Mouse (Mus musculus) stomach, embryonic 14.5 days (tissue): ENCODE results near the gene Lhx8. TPM values are rescaled to one million over a fixed set of nuclear protein-coding genes. Genes with fewer than 3 reads are reported as not detected.

Experiments used
- ATAC-seq: fragments of 200-750 bp; cut with Nextera tagmentation; 2 replicates; pipeline ENCODE4 v1.8.0; 2017; ENCODE audit warnings: low read depth, moderate TSS enrichment; ENCODE audit not compliant: insufficient number of reproducible peaks, insufficient read depth, low FRiP score
- H3K27ac ChIP-seq: fragments of 300-500 bp; sonication (generic); 2 replicates; pipeline ENCODE4 v1.5.1; 2014; ENCODE audit warnings: mild to moderate bottlenecking, low read length, moderate library complexity, mixed read lengths
- H3K27me3 ChIP-seq: fragments of 300-500 bp; sonication (generic); 2 replicates; pipeline ENCODE4 v1.6.1; 2014; ENCODE audit warnings: low read length, control low read depth, mixed read lengths; ENCODE audit not compliant: control insufficient read depth, insufficient read depth
- H3K36me3 ChIP-seq: fragments of 300-500 bp; sonication (generic); 2 replicates; pipeline ENCODE4 v1.6.1; 2014; ENCODE audit warnings: mild to moderate bottlenecking, control low read depth, low read length, moderate library complexity, mixed read lengths; ENCODE audit not compliant: control insufficient read depth, insufficient read depth
- H3K4me1 ChIP-seq: fragments of 300-500 bp; sonication (generic); 2 replicates; pipeline ENCODE4 v1.6.1; 2014; ENCODE audit warnings: low read length, control low read depth, mixed read lengths; ENCODE audit not compliant: control insufficient read depth, insufficient read depth
- H3K4me2 ChIP-seq: fragments of 300-500 bp; sonication (generic); replicated peaks from 2 replicates; pipeline ENCODE4 v1.6.1; 2014; ENCODE audit warnings: low read depth, low read length, control low read depth
- H3K4me3 ChIP-seq: fragments of 300-500 bp; sonication (generic); 2 replicates; pipeline ENCODE4 v1.5.1; 2014; ENCODE audit warnings: low read depth, low read length, control low read depth
- H3K9ac ChIP-seq: fragments of 300-500 bp; sonication (generic); replicated peaks from 2 replicates; pipeline ENCODE4 v1.6.1; 2014; ENCODE audit warnings: low read depth, mild to moderate bottlenecking, control low read depth, low read length, moderate library complexity, mixed read lengths
- H3K9me3 ChIP-seq: fragments of 300-500 bp; sonication (generic); 2 replicates; pipeline ENCODE4 v1.6.1; 2016; ENCODE audit warnings: low read depth, low read length, control low read depth; ENCODE audit not compliant: control insufficient read depth
- WGBS: fragments of 180-500 bp; shearing (Covaris S2); extraction: QIAGEN DNeasy Blood & Tissue Kit; methylation state at CpG from one replicate; pipeline ENCODE4 v1.1.7; 2014; 5-methylcytosine and 5-hydroxymethylcytosine counted together
- polyA plus RNA-seq: library from polyadenylated mRNA; unstranded; fragments of >200 nt; fragmentation: Nextera tagmentation; extraction: Ambion mirVana; gene quantifications from 2 replicates; pipeline ENCODE4 v1.2.1, GENCODE M21; 2014

The Lhx8 gene
- polyA plus RNA-seq, 1 experiment from 2014 or later, result not detected

- Histone ChIP-seq H3K27ac (no peak overlapping the region), H3K27me3 (peaks cover 56% of the 10 kb centered on the region), H3K36me3 (no peaks in the 10 kb centered on the region), H3K4me3 (peak overlapping the region; percentile 24), H3K9ac (no peak overlapping the region), H3K4me2 (peak overlapping the region; percentile 51), H3K4me1 (0 out of 2 replicates have a peak, but pooled peaks cover 7% of the 10 kb centered on the region), H3K9me3 (no peaks in the 10 kb centered on the region)
- ATAC-seq, result no peak
- 1% methylated on average over 22 of the region's 22 CpGs for WGBS
Observed at GRCm38 (mm10) chr3:154328721-154329322, 1.6 kb downstream of the Lhx8 start.

GRCm38 (mm10) chr3:154327883-154328720 lies 2.4 kb downstream of the Lhx8 start:
- H3K9me3 ChIP-seq, result no peaks in the 10 kb centered on the region
- under 1% methylated on average over 62 of the region's 86 CpGs for WGBS
- H3K36me3 ChIP-seq, result no peaks in the 10 kb centered on the region
- H3K27ac ChIP-seq, result no peak overlapping the region
- peaks cover 55% of the 10 kb centered on the region for H3K27me3 ChIP-seq
- ATAC-seq, result peak; percentile 62
- H3K9ac ChIP-seq, result 0 out of 2 replicates have a peak overlapping the region, but pooled peaks have one; percentile 3
- H3K4me1 ChIP-seq, result 0 out of 2 replicates have a peak, but pooled peaks cover 7% of the 10 kb centered on the region
- H3K4me2 ChIP-seq, result peak overlapping the region; percentile 51
- H3K4me3 ChIP-seq, result peak overlapping the region; percentile 24

- Histone ChIP-seq H3K9ac (no peak overlapping the region), H3K4me2 (no peak overlapping the region), H3K27me3 (peaks cover 56% of the 10 kb centered on the region), H3K4me3 (no peak overlapping the region), H3K27ac (no peak overlapping the region), H3K4me1 (0 out of 2 replicates have a peak, but pooled peaks cover 7% of the 10 kb centered on the region), H3K36me3 (no peaks in the 10 kb centered on the region), H3K9me3 (no peaks in the 10 kb centered on the region)
- no peak for ATAC-seq
- 1% methylated on average over 13 of the region's 13 CpGs for WGBS
Observed at GRCm38 (mm10) chr3:154327110-154327882, 3.2 kb downstream of the Lhx8 start.

- H3K27me3 ChIP-seq, result peaks cover 35% of the 10 kb centered on the region
- no peak overlapping the region for H3K4me2 ChIP-seq
- no peaks in the 10 kb centered on the region for H3K4me1 ChIP-seq
- 60% methylated on average over 13 of the region's 13 CpGs for WGBS
- H3K36me3 ChIP-seq, result no peaks in the 10 kb centered on the region
- no peak for ATAC-seq
- no peak overlapping the region for H3K9ac ChIP-seq
- no peaks in the 10 kb centered on the region for H3K9me3 ChIP-seq
- no peak overlapping the region for H3K4me3 ChIP-seq
- H3K27ac ChIP-seq, result no peak overlapping the region
Observed at GRCm38 (mm10) chr3:154321921-154322574, 8.4 kb downstream of the Lhx8 start.

- WGBS, result 16% methylated on average over 5 of the region's 5 CpGs
- Histone ChIP-seq H3K9ac (no peak overlapping the region), H3K4me3 (no peak overlapping the region), H3K36me3 (no peaks in the 10 kb centered on the region), H3K27me3 (peaks cover 3% of the 10 kb centered on the region; the same call in 1 of the 2 replicates), H3K4me1 (no peaks in the 10 kb centered on the region), H3K4me2 (no peak overlapping the region), H3K27ac (no peak overlapping the region), H3K9me3 (no peaks in the 10 kb centered on the region)
- ATAC-seq, result no peak
Observed at GRCm38 (mm10) chr3:154317651-154318248, 12.7 kb downstream of the Lhx8 start.

GRCm38 (mm10) chr3:154305163-154305884 lies 25.1 kb downstream of the Lhx8 start:
- Histone ChIP-seq H3K27me3 (no peaks in the 10 kb centered on the region), H3K4me3 (no peak overlapping the region), H3K9me3 (no peaks in the 10 kb centered on the region), H3K27ac (no peak overlapping the region), H3K4me2 (no peak overlapping the region), H3K4me1 (0 out of 2 replicates have a peak, but pooled peaks cover 5% of the 10 kb centered on the region), H3K9ac (no peak overlapping the region), H3K36me3 (no peaks in the 10 kb centered on the region)
- ATAC-seq, result no peak
- 50% methylated on average over 16 of the region's 16 CpGs for WGBS

- Histone ChIP-seq H3K4me3 (no peak overlapping the region), H3K4me2 (no peak overlapping the region)
- no peak for ATAC-seq
Observed at GRCm38 (mm10) chr3:154301102-154301501, 29.4 kb downstream of the Lhx8 start.

More at GRCm38 (mm10) chr3:154301102-154301501, 29.4 kb downstream of the Lhx8 start:
- no peaks in the 10 kb centered on the region for H3K36me3 ChIP-seq
- 0 out of 2 replicates have a peak, but pooled peaks cover 5% of the 10 kb centered on the region for H3K4me1 ChIP-seq
- H3K27ac ChIP-seq, result no peak overlapping the region
- H3K9ac ChIP-seq, result no peak overlapping the region
- H3K27me3 ChIP-seq, result no peaks in the 10 kb centered on the region
- H3K9me3 ChIP-seq, result no peaks in the 10 kb centered on the region
- 74% methylated on average over 4 of the region's 4 CpGs for WGBS
